Mouse (Mus musculus) right cerebral cortex, postnatal 36 days (tissue): Measurements from ENCODE around the gene Ipo5.
A peak's percentile ranks its signal among the peaks of the same experiment; 100 is the strongest.

Experiments used
- DNase-seq, 2 experiments: peaks; one replicate each; pipeline ENCODE4 v3.0.0; 2022; ENCODE audit warnings: low spot score in 2 of 2, mixed read lengths in 1 of 2

Ipo5 gene

GRCm38 (mm10) chr14:120924044-120924443 lies 13.0 kb downstream of the Ipo5 start:
- DNase-seq, result no peak

DNA sequence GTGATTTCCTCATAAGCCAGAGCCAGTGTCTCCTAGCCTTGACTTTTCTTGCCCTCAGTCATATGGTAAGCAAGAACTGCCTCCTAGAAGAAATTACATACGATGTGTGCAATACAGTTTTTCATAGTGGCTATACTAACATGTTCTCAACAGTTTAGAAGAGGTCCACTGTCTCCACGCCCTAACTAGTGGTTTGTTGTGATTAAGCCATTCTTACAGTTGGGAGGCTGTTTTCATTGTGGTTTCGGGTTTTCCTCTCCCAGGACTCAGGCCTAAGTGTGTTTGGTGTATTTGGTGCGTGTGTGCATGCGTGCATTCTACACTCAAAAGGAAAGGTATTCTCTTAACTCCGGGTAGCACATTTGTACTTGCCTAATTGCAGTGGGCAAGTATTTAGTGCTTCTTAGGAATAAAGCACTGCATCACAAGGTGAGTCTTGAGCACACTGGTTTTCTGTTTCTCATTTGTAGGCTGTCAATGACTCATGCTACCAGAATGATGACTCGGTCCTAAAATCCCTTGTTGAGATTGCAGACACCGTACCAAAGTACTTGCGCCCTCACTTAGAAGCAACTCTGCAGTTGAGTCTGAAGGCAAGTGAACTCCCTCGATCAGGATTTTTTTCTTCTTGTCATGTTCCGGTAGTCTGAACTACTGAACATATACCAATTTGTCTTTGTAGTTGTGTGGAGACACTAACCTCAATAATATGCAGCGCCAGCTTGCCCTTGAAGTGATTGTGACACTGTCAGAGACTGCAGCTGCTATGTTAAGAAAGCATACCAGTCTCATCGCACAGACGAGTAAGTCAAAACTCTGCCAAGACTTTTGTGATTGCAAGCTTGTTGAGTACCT lies 14.9 kb downstream of the Ipo5 start:
- no peak for DNase-seq

GRCm38 (mm10) chr14:120931236-120931635 lies 20.2 kb downstream of the Ipo5 start:
- no peak for DNase-seq

GRCm38 (mm10) chr14:120933624-120934023 lies 22.6 kb downstream of the Ipo5 start:
- DNase-seq, result no peak

DNA sequence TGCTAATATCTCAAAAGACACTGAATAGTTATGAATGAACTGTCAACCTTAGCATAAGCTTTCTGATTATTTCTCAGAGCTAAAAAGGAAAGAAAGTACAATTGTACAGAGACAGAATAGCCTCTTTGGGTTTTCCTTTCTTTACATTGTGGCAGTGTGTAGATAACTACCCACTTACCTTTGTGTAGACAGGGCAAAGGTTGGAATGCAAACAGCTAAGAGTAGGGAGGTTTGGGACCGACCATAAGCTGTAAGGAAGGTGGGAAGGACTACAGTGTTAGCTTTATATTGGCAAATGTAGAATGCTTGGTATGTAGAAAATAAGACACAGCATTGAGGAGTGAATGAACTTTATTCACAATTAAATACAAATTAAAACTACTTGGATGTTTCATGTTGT lies 26.1 kb downstream of the Ipo5 start:
- DNase-seq, result no peak

- DNase-seq, result no peak
Measured at GRCm38 (mm10) chr14:120942803-120943202, 31.8 kb downstream of the Ipo5 start.

DNA sequence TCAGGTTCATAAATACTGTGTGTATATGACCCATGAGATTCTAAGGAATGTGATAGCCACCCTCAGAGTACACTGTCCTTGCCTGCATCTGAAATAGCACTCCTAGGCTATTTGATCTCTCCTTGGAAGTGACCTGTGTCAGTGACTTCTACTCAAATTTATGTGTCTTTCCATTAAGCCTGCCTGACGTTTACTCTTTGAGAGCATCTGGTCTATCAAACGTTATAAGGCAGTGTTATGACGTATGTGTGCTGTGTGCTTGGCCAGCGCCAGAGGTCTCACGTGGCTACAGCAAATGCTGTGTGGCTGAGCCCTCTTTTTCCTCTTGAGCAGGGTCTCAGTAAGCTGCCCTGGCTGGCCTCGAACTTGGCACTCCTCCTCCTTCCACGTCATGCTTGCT lies 34.1 kb downstream of the Ipo5 start:
- DNase-seq, result no peak

GRCm38 (mm10) chr14:120947104-120947503 lies 36.1 kb downstream of the Ipo5 start:
- DNase-seq, result no peak

GRCm38 (mm10) chr14:120949002-120949401 lies 38.0 kb downstream of the Ipo5 start:
- no peak for DNase-seq

DNA sequence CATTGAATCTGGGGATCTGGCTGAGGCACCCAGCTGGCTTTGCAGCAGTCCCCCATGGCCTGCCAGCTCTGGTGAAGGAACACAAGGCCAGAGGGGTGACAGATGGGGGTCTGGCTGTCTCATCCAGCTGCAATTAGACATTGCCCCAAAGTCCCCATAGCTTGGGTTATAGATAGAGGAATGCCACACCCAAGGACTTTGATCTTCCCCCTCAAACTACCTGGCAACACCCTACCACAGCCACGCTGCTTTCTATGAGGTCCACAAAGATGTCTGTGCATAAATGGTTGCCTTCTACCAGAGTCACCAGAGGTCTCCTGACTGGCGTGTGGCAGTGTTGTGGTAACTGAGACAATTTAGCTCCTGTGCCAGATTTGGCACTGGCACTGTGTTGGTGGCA lies 39.0 kb downstream of the Ipo5 start:
- no peak for DNase-seq

- DNase-seq, result no peak
Measured at GRCm38 (mm10) chr14:120952434-120952833, 41.4 kb downstream of the Ipo5 start.

DNA sequence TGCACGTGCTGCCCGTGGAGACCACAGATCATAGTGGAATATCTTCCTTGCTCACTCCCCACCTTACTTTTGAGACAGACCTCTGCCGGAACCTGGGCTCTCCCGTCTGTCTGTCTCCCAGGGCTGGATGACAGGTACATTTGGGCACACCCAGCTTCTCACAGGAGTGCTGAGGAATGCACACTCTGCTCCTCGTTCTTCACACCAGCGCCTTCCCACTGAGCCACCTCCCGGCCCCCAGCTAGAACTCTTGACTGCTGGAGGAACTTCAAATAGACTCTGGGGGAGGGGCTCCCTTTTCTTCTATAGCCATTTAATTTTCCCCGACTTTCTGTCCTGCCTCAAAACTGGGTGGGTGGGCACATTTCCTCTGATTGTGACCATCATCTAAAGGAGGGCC lies 49.5 kb downstream of the Ipo5 start:
- DNase-seq, result no peak

DNA sequence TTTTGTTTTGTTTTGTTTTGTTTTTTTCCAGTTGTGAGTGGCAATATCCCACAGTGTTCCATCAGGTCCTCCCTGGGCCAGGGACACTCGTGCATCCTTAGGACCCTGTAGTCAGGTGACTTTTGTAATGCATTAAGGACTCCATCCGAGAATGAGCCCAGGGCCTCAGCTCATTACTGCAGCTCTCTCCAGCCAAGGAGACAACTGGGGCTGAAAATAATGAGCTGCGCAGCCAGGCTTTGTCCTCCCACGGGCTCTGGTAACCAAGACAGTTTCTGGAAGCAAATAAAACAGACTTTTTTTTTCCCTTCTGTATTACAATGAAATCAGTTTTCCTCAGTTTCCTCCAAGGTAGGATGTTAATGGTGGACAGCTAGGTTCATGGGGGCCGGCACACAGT lies 50.0 kb downstream of the Ipo5 start:
- peak in 1 of 2 experiments; percentile 30 for DNase-seq

DNA sequence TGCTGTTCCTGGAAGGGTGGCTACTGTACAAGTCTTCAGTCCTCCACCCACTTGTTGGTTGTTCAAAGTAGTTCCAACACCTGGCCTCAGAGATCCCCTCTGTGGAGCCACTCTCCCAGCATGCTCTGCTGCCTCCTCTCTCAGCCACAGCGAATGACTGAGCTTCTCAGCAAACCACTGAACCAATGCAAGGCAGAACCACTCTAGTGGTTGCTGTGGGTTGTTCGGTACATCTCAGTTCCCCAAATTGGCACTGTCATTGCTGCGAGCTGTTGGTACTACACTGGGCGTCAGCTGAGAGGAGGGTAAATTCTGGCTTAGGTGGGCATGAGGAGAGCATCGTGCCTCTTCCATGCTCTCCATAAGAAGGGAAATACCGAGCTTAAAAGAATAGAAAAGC lies 56.0 kb downstream of the Ipo5 start:
- no peak for DNase-seq

DNA sequence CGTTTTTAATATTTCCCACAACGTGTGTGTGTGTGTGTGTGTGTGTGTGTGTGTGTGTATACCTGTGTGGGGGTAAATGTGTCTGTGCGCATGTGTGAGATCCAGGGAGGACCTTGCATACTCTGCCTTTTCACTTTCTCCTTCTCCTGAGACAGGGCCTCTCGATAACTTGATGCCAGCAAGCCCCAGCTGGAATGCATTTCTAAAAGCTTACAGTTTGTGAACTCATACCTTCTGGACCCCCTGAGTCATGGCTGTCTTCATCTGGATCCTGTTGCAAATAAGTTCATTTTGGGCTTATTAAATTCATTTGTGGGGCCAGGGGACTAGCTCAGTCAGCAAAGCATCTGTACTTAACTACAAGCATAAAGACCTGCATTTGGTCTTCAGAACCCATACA lies 57.7 kb downstream of the Ipo5 start:
- no peak for DNase-seq

- no peak for DNase-seq
Measured at GRCm38 (mm10) chr14:120969673-120970072, 58.6 kb downstream of the Ipo5 start.

- DNase-seq, result no peak
Measured at GRCm38 (mm10) chr14:120970637-120971036, 59.6 kb downstream of the Ipo5 start.

DNA sequence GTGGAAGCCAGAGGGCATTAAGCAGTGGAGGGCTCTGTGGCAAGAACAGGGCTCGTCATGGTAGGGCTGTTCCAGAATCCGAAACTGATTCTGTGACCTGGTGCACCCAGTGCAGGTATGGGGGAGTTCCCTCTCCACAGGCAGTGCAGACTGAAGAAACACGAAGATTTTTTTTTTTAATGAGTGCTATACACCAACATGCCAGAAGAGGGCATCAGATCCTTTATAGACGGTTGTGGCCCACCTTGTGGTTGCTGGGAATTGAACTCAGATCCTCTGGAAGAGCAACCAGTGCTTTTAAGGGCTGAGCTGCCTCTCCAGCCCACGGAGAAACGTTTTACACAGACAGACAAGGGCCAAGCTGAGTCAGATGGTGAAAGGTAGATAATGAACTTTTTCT lies 60.3 kb downstream of the Ipo5 start:
- DNase-seq, result no peak

DNA sequence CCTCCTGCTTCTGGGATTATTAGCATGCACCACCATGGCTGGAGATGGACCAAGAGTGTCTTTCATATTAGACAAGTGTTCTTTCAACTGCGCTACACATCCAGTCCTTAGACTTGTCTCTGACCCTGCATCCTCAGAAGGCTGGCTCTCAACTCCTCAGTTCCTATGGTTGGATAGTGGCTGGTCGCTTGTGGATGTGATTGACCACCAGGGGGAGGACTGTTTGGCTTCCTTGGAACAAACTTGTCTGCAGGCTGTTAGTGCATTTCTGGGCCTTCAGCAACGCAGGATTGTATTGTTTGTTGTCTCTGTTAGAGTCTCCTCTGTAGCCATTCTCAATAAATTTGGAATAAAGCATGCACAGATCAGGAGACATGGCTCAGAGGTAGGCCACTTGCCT lies 68.5 kb downstream of the Ipo5 start:
- no peak for DNase-seq

GRCm38 (mm10) chr14:120989126-120989525 lies 78.1 kb downstream of the Ipo5 start:
- DNase-seq, result peak; percentile 36 to 64
